Mouse (Mus musculus): ENCODE results near the gene Nap1l4. TPM values are rescaled to one million over a fixed set of nuclear protein-coding genes. Genes with fewer than 3 reads are reported as not detected.
A peak's percentile ranks its signal among the peaks of the same experiment; 100 is the strongest.

Nap1l4 gene
- polyA plus RNA-seq, 1 experiment from 2014 or later: 192 TPM

- Histone ChIP-seq H3K27ac (ENCODE audit: low read length) (no peak overlapping the region), H3K36me3 (ENCODE audit: control insufficient read depth, insufficient read depth, low read length) (no peaks in the 10 kb centered on the region), H3K4me2 (ENCODE audit: low read depth, low read length) (no peak overlapping the region), H3K27me3 (replicated peaks; ENCODE audit: control insufficient read depth, insufficient read depth, low read length) (peaks cover 19% of the 10 kb centered on the region), H3K9ac (ENCODE audit: low read depth, low read length) (no peak overlapping the region), H3K4me1 (ENCODE audit: control insufficient read depth, insufficient read depth, low read length) (peaks cover 25% of the 10 kb centered on the region), H3K4me3 (ENCODE audit: low read length) (no peak overlapping the region), H3K9me3 (ENCODE audit: control insufficient read depth, low read length) (no peaks in the 10 kb centered on the region)
- 87% methylated on average over 4 of the region's 4 CpGs for WGBS
- ATAC-seq: peak; percentile 28; the same call in 1 of the 2 replicates
Measured at GRCm38 (mm10) chr7:143498584-143498983, 50.3 kb downstream of the Nap1l4 start.

DNA sequence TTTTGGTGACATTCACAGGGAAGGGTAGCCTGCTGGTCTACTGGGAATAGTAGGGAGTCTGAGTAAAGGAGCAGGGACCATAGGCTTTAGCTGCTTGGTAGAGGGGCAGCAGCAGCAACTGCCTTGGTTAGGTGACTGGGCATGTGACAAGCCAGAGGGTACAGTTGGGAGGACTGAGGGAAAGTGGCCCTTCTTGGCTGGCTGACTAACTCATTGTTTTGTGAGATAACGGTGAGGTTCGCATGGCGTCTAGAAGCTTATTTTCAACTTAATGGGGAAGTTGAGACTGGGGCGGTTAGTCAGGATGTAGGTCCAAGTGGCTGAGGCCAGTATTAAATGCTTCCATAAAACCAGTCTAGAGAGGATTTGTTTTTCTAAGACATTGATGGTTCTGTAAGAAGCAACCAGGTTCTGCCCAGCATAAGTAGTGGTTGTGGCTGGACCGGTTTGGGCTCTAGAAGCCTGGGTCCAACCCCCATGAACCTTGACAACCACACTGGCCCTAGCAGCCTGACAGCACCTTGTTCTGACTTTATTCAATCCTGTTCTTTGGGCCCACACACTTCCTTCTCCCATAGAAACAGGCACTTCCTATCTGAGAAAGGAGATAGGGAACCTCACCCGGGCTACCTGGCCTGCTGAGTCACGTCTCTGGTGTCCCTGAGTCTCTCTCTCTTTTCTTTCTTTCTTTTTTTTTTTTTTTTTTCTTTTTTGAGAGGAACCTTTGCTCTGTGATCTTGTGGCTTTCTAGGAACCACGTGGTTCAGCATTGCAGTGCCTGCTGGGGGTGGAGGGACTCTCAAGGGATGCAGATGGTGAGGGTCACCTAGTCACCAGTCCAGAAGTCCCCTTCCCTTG is 53.6 kb downstream of the Nap1l4 start:
- no peaks in the 10 kb centered on the region; the same call in 1 of the 2 replicates for H3K27me3 ChIP-seq (replicated peaks; ENCODE audit: control insufficient read depth, insufficient read depth, low read length)
- no peak overlapping the region for H3K9ac ChIP-seq (ENCODE audit: low read depth, low read length)
- no peaks in the 10 kb centered on the region for H3K9me3 ChIP-seq (ENCODE audit: control insufficient read depth, low read length)
- ATAC-seq: peak; percentile 65
- WGBS: 68% methylated on average over 8 of the region's 8 CpGs
- H3K4me1 ChIP-seq (ENCODE audit: control insufficient read depth, insufficient read depth, low read length): peaks cover 5% of the 10 kb centered on the region; the same call in 1 of the 2 replicates
- H3K27ac ChIP-seq (ENCODE audit: low read length): peak overlapping the region; percentile 57
- H3K4me3 ChIP-seq (ENCODE audit: low read length): no peak overlapping the region
- H3K4me2 ChIP-seq (ENCODE audit: low read depth, low read length): no peak overlapping the region
- H3K36me3 ChIP-seq (ENCODE audit: control insufficient read depth, insufficient read depth, low read length): no peaks in the 10 kb centered on the region

GRCm38 (mm10) chr7:143493616-143494126 is 55.2 kb downstream of the Nap1l4 start:
- Histone ChIP-seq H3K27me3 (replicated peaks; ENCODE audit: control insufficient read depth, insufficient read depth, low read length) (no peaks in the 10 kb centered on the region), H3K9me3 (ENCODE audit: control insufficient read depth, low read length) (no peaks in the 10 kb centered on the region), H3K9ac (ENCODE audit: low read depth, low read length) (no peak overlapping the region), H3K4me1 (ENCODE audit: control insufficient read depth, insufficient read depth, low read length) (peaks cover 5% of the 10 kb centered on the region; the same call in 1 of the 2 replicates), H3K4me3 (ENCODE audit: low read length) (no peak overlapping the region), H3K4me2 (ENCODE audit: low read depth, low read length) (no peak overlapping the region), H3K36me3 (ENCODE audit: control insufficient read depth, insufficient read depth, low read length) (no peaks in the 10 kb centered on the region), H3K27ac (ENCODE audit: low read length) (no peak overlapping the region)
- 75% methylated on average over 6 of the region's 6 CpGs for WGBS
- no peak for ATAC-seq

DNA sequence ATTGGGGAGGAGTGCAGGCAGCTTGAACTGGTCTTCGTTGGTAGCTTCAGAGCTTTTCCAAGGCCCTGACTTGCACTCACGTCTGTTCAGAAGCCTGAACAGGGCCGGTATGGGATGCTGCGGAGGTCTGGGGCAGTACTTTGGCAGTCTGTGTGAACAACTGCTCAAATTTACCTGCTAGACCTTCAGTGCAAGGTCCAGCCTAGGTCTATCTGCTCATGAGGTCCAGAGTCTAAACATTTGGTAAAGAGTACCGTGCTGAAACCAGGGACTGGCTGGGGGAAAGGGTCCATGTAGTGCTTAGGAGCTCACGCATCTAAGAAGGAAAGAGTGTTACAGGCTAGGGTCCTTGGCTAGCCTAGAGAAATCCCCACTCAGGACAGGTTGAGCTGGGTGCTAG is 59.2 kb downstream of the Nap1l4 start:
- no peak overlapping the region for H3K27ac ChIP-seq (ENCODE audit: low read length)
- no peak overlapping the region for H3K4me3 ChIP-seq (ENCODE audit: low read length)
- no peaks in the 10 kb centered on the region for H3K36me3 ChIP-seq (ENCODE audit: control insufficient read depth, insufficient read depth, low read length)
- no peak overlapping the region for H3K4me2 ChIP-seq (ENCODE audit: low read depth, low read length)
- H3K27me3 ChIP-seq (replicated peaks; ENCODE audit: control insufficient read depth, insufficient read depth, low read length): no peaks in the 10 kb centered on the region
- no peaks in the 10 kb centered on the region for H3K9me3 ChIP-seq (ENCODE audit: control insufficient read depth, low read length)
- WGBS: 75% methylated on average over 6 of the region's 6 CpGs
- no peaks in the 10 kb centered on the region for H3K4me1 ChIP-seq (ENCODE audit: control insufficient read depth, insufficient read depth, low read length)
- H3K9ac ChIP-seq (ENCODE audit: low read depth, low read length): no peak overlapping the region
- ATAC-seq: no peak; the same call in 1 of the 2 replicates

DNA sequence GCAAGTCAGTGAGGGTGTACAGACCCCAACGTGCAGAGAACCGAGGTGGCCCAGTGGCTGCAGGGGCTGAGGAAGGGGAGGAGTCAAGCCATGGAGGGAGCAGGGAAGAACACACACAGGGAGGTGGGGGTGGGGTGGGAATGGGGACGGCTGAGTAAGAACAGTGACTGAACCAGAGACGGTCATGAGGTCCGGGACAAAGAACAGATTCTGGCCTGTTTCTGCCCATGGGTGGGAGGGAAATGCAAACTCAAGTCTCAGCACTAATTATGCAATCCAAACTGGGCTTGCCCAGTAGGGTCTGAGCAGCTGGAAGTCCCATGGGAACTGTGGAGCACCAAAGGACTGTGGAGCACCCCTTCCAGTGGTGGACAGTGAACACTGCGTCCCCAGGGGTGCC is 66.4 kb downstream of the Nap1l4 start:
- H3K4me2 ChIP-seq (ENCODE audit: low read depth, low read length): no peak overlapping the region
- peak; percentile 10; the same call in 1 of the 2 replicates for ATAC-seq
- H3K4me3 ChIP-seq (ENCODE audit: low read length): no peak overlapping the region

GRCm38 (mm10) chr7:143481806-143482387 is 67.0 kb downstream of the Nap1l4 start:
- Histone ChIP-seq H3K4me3 (ENCODE audit: low read length) (no peak overlapping the region), H3K4me2 (ENCODE audit: low read depth, low read length) (no peak overlapping the region), H3K36me3 (ENCODE audit: control insufficient read depth, insufficient read depth, low read length) (no peaks in the 10 kb centered on the region), H3K9me3 (ENCODE audit: control insufficient read depth, low read length) (no peaks in the 10 kb centered on the region), H3K9ac (ENCODE audit: low read depth, low read length) (no peak overlapping the region), H3K27me3 (replicated peaks; ENCODE audit: control insufficient read depth, insufficient read depth, low read length) (no peaks in the 10 kb centered on the region), H3K4me1 (ENCODE audit: control insufficient read depth, insufficient read depth, low read length) (0 out of 2 replicates have a peak, but pooled peaks cover 5% of the 10 kb centered on the region), H3K27ac (ENCODE audit: low read length) (no peak overlapping the region)
- ATAC-seq: no peak
- 54% methylated on average over 5 of the region's 5 CpGs for WGBS

More for the DNA sequence above, 66.4 kb downstream of the Nap1l4 start:
- Histone ChIP-seq H3K27ac (ENCODE audit: low read length) (no peak overlapping the region), H3K27me3 (replicated peaks; ENCODE audit: control insufficient read depth, insufficient read depth, low read length) (no peaks in the 10 kb centered on the region), H3K9ac (ENCODE audit: low read depth, low read length) (no peak overlapping the region), H3K4me1 (ENCODE audit: control insufficient read depth, insufficient read depth, low read length) (0 out of 2 replicates have a peak, but pooled peaks cover 5% of the 10 kb centered on the region), H3K36me3 (ENCODE audit: control insufficient read depth, insufficient read depth, low read length) (no peaks in the 10 kb centered on the region), H3K9me3 (ENCODE audit: control insufficient read depth, low read length) (no peaks in the 10 kb centered on the region)
- 11% methylated on average over 6 of the region's 6 CpGs for WGBS

- no peaks in the 10 kb centered on the region for H3K27me3 ChIP-seq (replicated peaks; ENCODE audit: control insufficient read depth, insufficient read depth, low read length)
- H3K4me3 ChIP-seq (ENCODE audit: low read length): no peak overlapping the region
- H3K36me3 ChIP-seq (ENCODE audit: control insufficient read depth, insufficient read depth, low read length): no peaks in the 10 kb centered on the region
- H3K9me3 ChIP-seq (ENCODE audit: control insufficient read depth, low read length): no peaks in the 10 kb centered on the region
- H3K9ac ChIP-seq (ENCODE audit: low read depth, low read length): no peak overlapping the region
- peaks cover 16% of the 10 kb centered on the region; the same call in 1 of the 2 replicates for H3K4me1 ChIP-seq (ENCODE audit: control insufficient read depth, insufficient read depth, low read length)
- H3K27ac ChIP-seq (ENCODE audit: low read length): no peak overlapping the region
- no peak overlapping the region for H3K4me2 ChIP-seq (ENCODE audit: low read depth, low read length)
- WGBS: 34% methylated on average over 13 of the region's 13 CpGs
- ATAC-seq: no peak
Measured at GRCm38 (mm10) chr7:143480498-143480897, 68.4 kb downstream of the Nap1l4 start.

DNA sequence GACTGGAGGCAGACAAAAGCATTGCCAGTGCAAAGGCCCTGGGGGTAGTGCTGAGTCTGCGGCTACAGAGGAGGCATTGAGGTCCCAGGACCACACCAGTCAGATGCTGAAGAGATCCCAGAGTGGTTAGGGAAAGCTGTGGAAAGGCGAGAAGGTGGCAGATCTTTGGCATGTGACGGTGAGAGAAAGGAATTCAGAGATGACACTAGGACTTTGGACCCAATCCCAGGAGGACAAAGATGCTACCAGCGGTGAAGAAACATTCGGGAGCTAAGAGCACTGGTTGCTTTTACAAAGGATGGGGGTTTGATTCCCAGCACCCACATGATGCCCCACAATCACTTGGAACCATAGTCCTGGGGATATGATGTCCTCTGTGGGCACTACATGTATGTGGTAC is 71.1 kb downstream of the Nap1l4 start:
- H3K27me3 ChIP-seq (replicated peaks; ENCODE audit: control insufficient read depth, insufficient read depth, low read length): no peaks in the 10 kb centered on the region
- no peaks in the 10 kb centered on the region for H3K36me3 ChIP-seq (ENCODE audit: control insufficient read depth, insufficient read depth, low read length)
- H3K4me2 ChIP-seq (ENCODE audit: low read depth, low read length): no peak overlapping the region
- no peak for ATAC-seq
- no peak overlapping the region for H3K9ac ChIP-seq (ENCODE audit: low read depth, low read length)
- no peak overlapping the region for H3K4me3 ChIP-seq (ENCODE audit: low read length)
- H3K4me1 ChIP-seq (ENCODE audit: control insufficient read depth, insufficient read depth, low read length): peaks cover 18% of the 10 kb centered on the region; the same call in 1 of the 2 replicates
- WGBS: 80% methylated on average over 5 of the region's 5 CpGs
- H3K27ac ChIP-seq (ENCODE audit: low read length): no peak overlapping the region
- H3K9me3 ChIP-seq (ENCODE audit: control insufficient read depth, low read length): no peaks in the 10 kb centered on the region

- Histone ChIP-seq H3K27me3 (replicated peaks; ENCODE audit: control insufficient read depth, insufficient read depth, low read length) (no peaks in the 10 kb centered on the region), H3K4me3 (ENCODE audit: low read length) (no peak overlapping the region), H3K27ac (ENCODE audit: low read length) (no peak overlapping the region), H3K9ac (ENCODE audit: low read depth, low read length) (no peak overlapping the region), H3K4me1 (ENCODE audit: control insufficient read depth, insufficient read depth, low read length) (peaks cover 13% of the 10 kb centered on the region; the same call in 1 of the 2 replicates), H3K9me3 (ENCODE audit: control insufficient read depth, low read length) (no peaks in the 10 kb centered on the region), H3K4me2 (ENCODE audit: low read depth, low read length) (no peak overlapping the region), H3K36me3 (ENCODE audit: control insufficient read depth, insufficient read depth, low read length) (no peaks in the 10 kb centered on the region)
- no peak for ATAC-seq
- 69% methylated on average over 3 of the region's 3 CpGs for WGBS
Measured at GRCm38 (mm10) chr7:143476702-143477335, 72.1 kb downstream of the Nap1l4 start.

Data from intestine, embryonic 16.5 days (tissue).